Mouse (Mus musculus): ENCODE measurements around the gene Efna3.

GRCm38 (mm10) chr3:89300514-89300913 is 22.3 kb downstream of the Efna3 start:
- TF ChIP-seq POLR2A (IDR thresholded peaks at IDR 0.05; ENCODE audit: borderline replicate concordance, extremely low read depth, insufficient read depth, insufficient read length, poor library complexity, severe bottlenecking) (no peak), CTCF (IDR thresholded peaks at IDR 0.05; ENCODE audit: borderline replicate concordance, extremely low read depth, insufficient read depth, insufficient read length) (peak; percentile 4; the same call in 1 of the 2 replicates)
